Mouse (Mus musculus) Patski (cell line): Measurements from ENCODE around the gene Trmt2a. TPM values are rescaled to one million over a fixed set of nuclear protein-coding genes. Genes with fewer than 3 reads are reported as not detected.

Source experiments
- ATAC-seq: fragments of 100-300 bp; one replicate; pipeline ENCODE4 v1.8.0; 2021
- CTCF ChIA-PET: fragments of 350-600 bp; sonication (Branson Sonifier 250); formaldehyde crosslinking; loops from one replicate; lab custom pipeline; 2022; ENCODE audit warnings: inconsistent platforms; lab: Charles Lee
- POLR2A ChIA-PET: fragments of 350-600 bp; sonication (Branson Sonifier 250); formaldehyde crosslinking; loops from one replicate; lab custom pipeline; 2022; ENCODE audit warnings: antibody characterized with exemption, inconsistent platforms; lab: Charles Lee
- DNase-seq: peaks from one replicate; pipeline ENCODE4 v3.0.0-alpha.2; 2011; ENCODE audit warnings: low read depth, low spot score
- H3K27me3 ChIP-seq: fragments of 371-371 bp; one replicate; pipeline ENCODE4 v1.5.1; 2021
- CTCF ChIP-seq: fragments of 100-300 bp; IDR thresholded peaks from one replicate; pipeline ENCODE4 v1.5.1; 2021
- in situ Hi-C: fragments of 300-500 bp; cut with MboI; formaldehyde crosslinking; loops from 3 replicates; pipeline ENCODE4 v1.11.1; 2018; ENCODE audit warnings: low pct_unique_long_range_greater_than_20kb, mixed read lengths
- polyA plus RNA-seq: library from polyadenylated mRNA; unstranded; gene quantifications from one replicate; pipeline ENCODE4 v1.2.3, GENCODE M21; 2021

Gene Trmt2a
- polyA plus RNA-seq, 1 experiment from 2014 or later, result 66.4 TPM

- in situ Hi-C loops, result no loop called here
- DNase-seq (no peak), ATAC-seq (no peak)
- no peak for TF ChIP-seq CTCF
- ChIA-PET CTCF (interaction anchor here (2.5 kb wide), 1 partner anchor 20 kb away, joined by 8 read pairs; no protein-coding TSS in a partner anchor), POLR2A (interaction anchor here (0.5 to 1.2 kb wide), 2 partner anchors 9 to 309 kb away, joined by 3 read pairs; no protein-coding TSS in a partner anchor)
- H3K27me3 ChIP-seq, result no peaks in the 10 kb centered on the region
These were observed 17.9 kb upstream of the Trmt2a start for GRCm38 (mm10) chr16:18230617-18231016.

GRCm38 (mm10) chr16:18231047-18231446 is 17.4 kb upstream of the Trmt2a start:
- in situ Hi-C loops, result no loop called here

GRCm38 (mm10) chr16:18231451-18231850 is 17.0 kb upstream of the Trmt2a start:
- TF ChIP-seq CTCF, result no peak
- DNase-seq, result no peak
- in situ Hi-C loops, result no loop called here
- ATAC-seq, result no peak
- no peaks in the 10 kb centered on the region for H3K27me3 ChIP-seq
- CTCF ChIA-PET, result no interaction called here
- POLR2A ChIA-PET, result no interaction called here

More at GRCm38 (mm10) chr16:18231047-18231446, 17.4 kb upstream of the Trmt2a start:
- ATAC-seq (no peak), DNase-seq (no peak)
- POLR2A ChIA-PET, result interaction anchor here (0.5 kb wide), 1 partner anchor 310 kb away, joined by 3 read pairs; no protein-coding TSS in a partner anchor
- TF ChIP-seq CTCF, result no peak
- H3K27me3 ChIP-seq, result no peaks in the 10 kb centered on the region
- CTCF ChIA-PET, result no interaction called here

GRCm38 (mm10) chr16:18233451-18233850 is 15.0 kb upstream of the Trmt2a start:
- no peak for ATAC-seq

GRCm38 (mm10) chr16:18233919-18234670 is 14.4 kb upstream of the Trmt2a start:
- ATAC-seq (peak; percentile 15), DNase-seq (no peak)
- ChIA-PET CTCF (no interaction called here), POLR2A (no interaction called here)
- no peak for TF ChIP-seq CTCF
- no peaks in the 10 kb centered on the region for H3K27me3 ChIP-seq
- in situ Hi-C loops, result no loop called here

More at GRCm38 (mm10) chr16:18233451-18233850, 15.0 kb upstream of the Trmt2a start:
- ChIA-PET POLR2A (no interaction called here), CTCF (no interaction called here)
- DNase-seq, result no peak
- in situ Hi-C loops, result no loop called here
- no peaks in the 10 kb centered on the region for H3K27me3 ChIP-seq
- TF ChIP-seq CTCF, result no peak

- peak; percentile 68 for ATAC-seq
- ChIA-PET POLR2A (interaction anchor here (0.7 kb wide), 1 partner anchor 15 kb away, joined by 3 read pairs; no protein-coding TSS in a partner anchor), CTCF (interaction anchor here (0.7 kb wide), 1 partner anchor 48 kb away, joined by 3 read pairs; no protein-coding TSS in a partner anchor)
- no peaks in the 10 kb centered on the region for H3K27me3 ChIP-seq
- in situ Hi-C loops, result no loop called here
- TF ChIP-seq CTCF, result no peak
- no peak for DNase-seq
These were observed 13.6 kb upstream of the Trmt2a start, which contains the start of gene Zdhhc8 for GRCm38 (mm10) chr16:18234671-18235388. Zdhhc8 (minus strand) TSS chr16:18235136.

GRCm38 (mm10) chr16:18235389-18236065 is 13.0 kb upstream of the Trmt2a start:
- H3K27me3 ChIP-seq, result no peaks in the 10 kb centered on the region
- TF ChIP-seq CTCF, result no peak
- in situ Hi-C loops, result no loop called here
- POLR2A ChIA-PET, result interaction anchor here (0.7 kb wide), 1 partner anchor 15 kb away, joined by 3 read pairs; no protein-coding TSS in a partner anchor
- DNase-seq (no peak), ATAC-seq (peak; percentile 44)
- CTCF ChIA-PET, result interaction anchor here (0.7 to 1.8 kb wide), 2 partner anchors 12 to 49 kb away, joined by 3 to 4 read pairs; no protein-coding TSS in a partner anchor

- POLR2A ChIA-PET, result interaction anchor here (0.6 to 0.8 kb wide), 2 partner anchors 11 to 18 kb away, joined by 3 to 4 read pairs; partner anchors contain the start of genes Ranbp1 and Trmt2a
These were observed 11.6 kb upstream of the Trmt2a start for GRCm38 (mm10) chr16:18236676-18237501.

GRCm38 (mm10) chr16:18241581-18241980 is 6.9 kb upstream of the Trmt2a start:
- CTCF ChIA-PET, result no interaction called here
- POLR2A ChIA-PET, result interaction anchor here (1.2 kb wide), 1 partner anchor 161 kb away, joined by 3 read pairs; no protein-coding TSS in a partner anchor
- DNase-seq (no peak), ATAC-seq (no peak)
- in situ Hi-C loops, result no loop called here
- no peak for TF ChIP-seq CTCF
- H3K27me3 ChIP-seq, result no peaks in the 10 kb centered on the region

More at GRCm38 (mm10) chr16:18236676-18237501, 11.6 kb upstream of the Trmt2a start:
- DNase-seq (no peak), ATAC-seq (no peak)
- in situ Hi-C loops, result no loop called here
- no peaks in the 10 kb centered on the region for H3K27me3 ChIP-seq
- CTCF ChIA-PET, result interaction anchor here (1.8 kb wide), 1 partner anchor 11 kb away, joined by 4 read pairs; no protein-coding TSS in a partner anchor
- TF ChIP-seq CTCF, result no peak
